Mouse (Mus musculus): ENCODE results near the gene Kcnn1.

The Kcnn1 gene

GRCm38 (mm10) chr8:70868559-70869198, 5.6 kb upstream of the Kcnn1 start:
- peak; percentile 81 for DNase-seq (ENCODE audit: low read depth, low spot score)

GRCm38 (mm10) chr8:70866566-70866965, 3.5 kb upstream of the Kcnn1 start:
- no peak for DNase-seq (ENCODE audit: low read depth, low spot score)

GRCm38 (mm10) chr8:70866001-70866520, 3.0 kb upstream of the Kcnn1 start:
- no peak for DNase-seq (ENCODE audit: low read depth, low spot score)

GRCm38 (mm10) chr8:70865350-70866000, 2.4 kb upstream of the Kcnn1 start:
- peak; percentile 100 for DNase-seq (ENCODE audit: low read depth, low spot score)

- peak; percentile 49 for DNase-seq (ENCODE audit: low read depth, low spot score)
Observed at GRCm38 (mm10) chr8:70864712-70865221, 1.7 kb upstream of the Kcnn1 start.

- peak; percentile 64 for DNase-seq (ENCODE audit: low read depth, low spot score)
Observed at GRCm38 (mm10) chr8:70863956-70864711, 1.1 kb upstream of the Kcnn1 start.

- peak; percentile 52 for DNase-seq (ENCODE audit: low read depth, low spot score)
Observed at GRCm38 (mm10) chr8:70857516-70857915, 5.5 kb downstream of the Kcnn1 start.

- peak; percentile 39 for DNase-seq (ENCODE audit: low read depth, low spot score)
Observed at GRCm38 (mm10) chr8:70856541-70857197, 6.4 kb downstream of the Kcnn1 start.

GRCm38 (mm10) chr8:70856028-70856427, 7.0 kb downstream of the Kcnn1 start:
- no peak for DNase-seq (ENCODE audit: low read depth, low spot score)

- DNase-seq (ENCODE audit: low read depth, low spot score), result no peak
Observed at GRCm38 (mm10) chr8:70853863-70854262, 9.2 kb downstream of the Kcnn1 start.

- DNase-seq (ENCODE audit: low read depth, low spot score), result no peak
Observed at GRCm38 (mm10) chr8:70852595-70853231, 10.3 kb downstream of the Kcnn1 start.

GRCm38 (mm10) chr8:70851837-70852236, 11.2 kb downstream of the Kcnn1 start:
- DNase-seq (ENCODE audit: low read depth, low spot score), result no peak

GRCm38 (mm10) chr8:70850947-70851346, 12.1 kb downstream of the Kcnn1 start:
- DNase-seq (ENCODE audit: low read depth, low spot score), result no peak

GRCm38 (mm10) chr8:70850132-70850845, 12.8 kb downstream of the Kcnn1 start:
- no peak for DNase-seq (ENCODE audit: low read depth, low spot score)

GRCm38 (mm10) chr8:70849333-70849990, 13.6 kb downstream of the Kcnn1 start:
- no peak for DNase-seq (ENCODE audit: low read depth, low spot score)

- DNase-seq (ENCODE audit: low read depth, low spot score), result peak; percentile 70
Observed at GRCm38 (mm10) chr8:70846371-70847154, 16.5 kb downstream of the Kcnn1 start.

- DNase-seq (ENCODE audit: low read depth, low spot score), result no peak
Observed at GRCm38 (mm10) chr8:70845108-70845507, 17.9 kb downstream of the Kcnn1 start.

- DNase-seq (ENCODE audit: low read depth, low spot score), result peak; percentile 94
Observed at GRCm38 (mm10) chr8:70844523-70844922, 18.5 kb downstream of the Kcnn1 start.

- DNase-seq (ENCODE audit: low read depth, low spot score), result no peak
Observed at GRCm38 (mm10) chr8:70843941-70844340, 19.1 kb downstream of the Kcnn1 start.

All from CD4-positive, CD25-positive, alpha-beta regulatory T cell, adult 2 months (primary cell).